Mouse (Mus musculus): Measurements from ENCODE around the gene Smg6. TPM values are rescaled to one million over a fixed set of nuclear protein-coding genes. Genes with fewer than 3 reads are reported as not detected.

Smg6 gene
- polyA plus RNA-seq, 1 experiment from 2014 or later: 21.3 TPM

- ATAC-seq (ENCODE audit: low FRiP score, low read depth): no peak
- Histone ChIP-seq H3K9ac (no peak overlapping the region), H3K27me3 (replicated peaks) (no peaks in the 10 kb centered on the region), H3K36me3 (peaks cover 23% of the 10 kb centered on the region), H3K4me2 (replicated peaks) (no peak overlapping the region), H3K9me3 (no peaks in the 10 kb centered on the region), H3K27ac (no peak overlapping the region), H3K4me1 (peaks cover 5% of the 10 kb centered on the region), H3K4me3 (no peak overlapping the region)
- WGBS: 67% methylated on average over 2 of the region's 2 CpGs
Observed at GRCm38 (mm10) chr11:75183917-75184570, 258.4 kb downstream of the Smg6 start.

GRCm38 (mm10) chr11:75184573-75184972 lies 258.9 kb downstream of the Smg6 start:
- peaks cover 11% of the 10 kb centered on the region for H3K4me1 ChIP-seq
- 90% methylated on average over 5 of the region's 5 CpGs for WGBS
- H3K27ac ChIP-seq: no peak overlapping the region; the same call in 1 of the 2 replicates
- no peak overlapping the region for H3K4me3 ChIP-seq
- no peaks in the 10 kb centered on the region for H3K9me3 ChIP-seq
- 0 out of 2 replicates have a peak overlapping the region, but pooled peaks have one; percentile 2 for H3K4me2 ChIP-seq (replicated peaks)
- no peaks in the 10 kb centered on the region for H3K27me3 ChIP-seq (replicated peaks)
- ATAC-seq (ENCODE audit: low FRiP score, low read depth): no peak
- H3K36me3 ChIP-seq: peaks cover 23% of the 10 kb centered on the region
- no peak overlapping the region for H3K9ac ChIP-seq

- H3K4me3 ChIP-seq: no peak overlapping the region
- H3K4me2 ChIP-seq (replicated peaks): 0 out of 2 replicates have a peak overlapping the region, but pooled peaks have one; percentile 2
- peaks cover 23% of the 10 kb centered on the region for H3K36me3 ChIP-seq
- no peaks in the 10 kb centered on the region for H3K27me3 ChIP-seq (replicated peaks)
- no peak overlapping the region for H3K9ac ChIP-seq
- 45% methylated on average over 2 of the region's 2 CpGs for WGBS
- no peak for ATAC-seq (ENCODE audit: low FRiP score, low read depth)
- H3K4me1 ChIP-seq: peaks cover 13% of the 10 kb centered on the region
- no peak overlapping the region; the same call in 1 of the 2 replicates for H3K27ac ChIP-seq
- no peaks in the 10 kb centered on the region for H3K9me3 ChIP-seq
Observed at GRCm38 (mm10) chr11:75184986-75185385, 259.4 kb downstream of the Smg6 start.

- no peak overlapping the region for H3K27ac ChIP-seq
- peak; percentile 24 for ATAC-seq (ENCODE audit: low FRiP score, low read depth)
- 1% methylated on average over 22 of the region's 22 CpGs for WGBS
Observed at GRCm38 (mm10) chr11:75189713-75190370, 264.2 kb downstream of the Smg6 start.

GRCm38 (mm10) chr11:75190371-75190724 lies 264.7 kb downstream of the Smg6 start:
- Histone ChIP-seq H3K9me3 (no peaks in the 10 kb centered on the region), H3K4me1 (peaks cover 32% of the 10 kb centered on the region), H3K36me3 (no peaks in the 10 kb centered on the region), H3K9ac (peak overlapping the region; percentile 56), H3K4me3 (peak overlapping the region; percentile 64), H3K27me3 (replicated peaks) (peaks cover 44% of the 10 kb centered on the region), H3K4me2 (replicated peaks) (peak overlapping the region; percentile 89), H3K27ac (no peak overlapping the region)
- under 1% methylated on average over 24 of the region's 24 CpGs for WGBS
- peak; percentile 67 for ATAC-seq (ENCODE audit: low FRiP score, low read depth)

More at GRCm38 (mm10) chr11:75189713-75190370, 264.2 kb downstream of the Smg6 start:
- no peaks in the 10 kb centered on the region for H3K9me3 ChIP-seq
- H3K9ac ChIP-seq: peak overlapping the region; percentile 56
- no peaks in the 10 kb centered on the region for H3K36me3 ChIP-seq
- H3K4me3 ChIP-seq: peak overlapping the region; percentile 64
- peaks cover 28% of the 10 kb centered on the region for H3K4me1 ChIP-seq
- H3K4me2 ChIP-seq (replicated peaks): peak overlapping the region; percentile 89
- H3K27me3 ChIP-seq (replicated peaks): peaks cover 39% of the 10 kb centered on the region

- H3K9ac ChIP-seq: peak within 1 kb of the TSS; percentile 56
- peak within 1 kb of the TSS; percentile 64 for H3K4me3 ChIP-seq
- no peaks in the 10 kb centered on the region for H3K9me3 ChIP-seq
- WGBS: 51% methylated on average over 5 of the region's 5 CpGs
- no peaks in the 10 kb centered on the region for H3K36me3 ChIP-seq
- H3K4me1 ChIP-seq: peaks cover 36% of the 10 kb centered on the region
- no peak for ATAC-seq (ENCODE audit: low FRiP score, low read depth)
- H3K4me2 ChIP-seq (replicated peaks): peak within 1 kb of the TSS; percentile 89
- no peak within 1 kb of the TSS for H3K27ac ChIP-seq
- peaks cover 50% of the 10 kb centered on the region for H3K27me3 ChIP-seq (replicated peaks)
Observed at GRCm38 (mm10) chr11:75190905-75191441, 265.4 kb downstream of the Smg6 start, which contains the start of gene Dph1. Gene Dph1, minus strand, starts transcription at chr11:75191241.

- peaks cover 58% of the 10 kb centered on the region for H3K27me3 ChIP-seq (replicated peaks)
- ATAC-seq (ENCODE audit: low FRiP score, low read depth): no peak
- no peak overlapping the region for H3K4me2 ChIP-seq (replicated peaks)
- H3K4me1 ChIP-seq: peaks cover 37% of the 10 kb centered on the region
- H3K9ac ChIP-seq: no peak overlapping the region
- H3K27ac ChIP-seq: no peak overlapping the region
- H3K36me3 ChIP-seq: no peaks in the 10 kb centered on the region
- no peaks in the 10 kb centered on the region for H3K9me3 ChIP-seq
- H3K4me3 ChIP-seq: no peak overlapping the region
- WGBS: 62% methylated on average over 6 of the region's 6 CpGs
Observed at GRCm38 (mm10) chr11:75191841-75192240, 266.2 kb downstream of the Smg6 start.

- Histone ChIP-seq H3K36me3 (no peaks in the 10 kb centered on the region), H3K27ac (no peak overlapping the region), H3K9me3 (no peaks in the 10 kb centered on the region), H3K9ac (peak overlapping the region; percentile 57; the same call in 1 of the 2 replicates), H3K4me1 (peaks cover 38% of the 10 kb centered on the region), H3K27me3 (replicated peaks) (peaks cover 62% of the 10 kb centered on the region), H3K4me2 (replicated peaks) (peak overlapping the region; percentile 76), H3K4me3 (peak overlapping the region; percentile 49; the same call in 1 of the 2 replicates)
- ATAC-seq (ENCODE audit: low FRiP score, low read depth): no peak
- 24% methylated on average over 13 of the region's 13 CpGs for WGBS
Observed at GRCm38 (mm10) chr11:75192336-75193214, 267.0 kb downstream of the Smg6 start.

GRCm38 (mm10) chr11:75193256-75194071 lies 267.8 kb downstream of the Smg6 start, which contains the start of gene Rtn4rl1:
Gene Rtn4rl1, plus strand, starts transcription at chr11:75193783.
- peaks cover 40% of the 10 kb centered on the region for H3K4me1 ChIP-seq
- under 1% methylated on average over 82 of the region's 84 CpGs for WGBS
- no peak within 1 kb of the TSS for H3K27ac ChIP-seq
- H3K4me2 ChIP-seq (replicated peaks): peak within 1 kb of the TSS; percentile 76
- H3K9ac ChIP-seq: peak within 1 kb of the TSS; percentile 57
- no peaks in the 10 kb centered on the region for H3K9me3 ChIP-seq
- H3K36me3 ChIP-seq: no peaks in the 10 kb centered on the region
- peaks cover 62% of the 10 kb centered on the region for H3K27me3 ChIP-seq (replicated peaks)
- ATAC-seq (ENCODE audit: low FRiP score, low read depth): no peak
- peak within 1 kb of the TSS; percentile 49 for H3K4me3 ChIP-seq

- peaks cover 41% of the 10 kb centered on the region for H3K4me1 ChIP-seq
- H3K27ac ChIP-seq: no peak overlapping the region
- under 1% methylated on average over 52 of the region's 52 CpGs for WGBS
Observed at GRCm38 (mm10) chr11:75194121-75194849, 268.7 kb downstream of the Smg6 start.

More at GRCm38 (mm10) chr11:75194121-75194849, 268.7 kb downstream of the Smg6 start:
- Histone ChIP-seq H3K9me3 (no peaks in the 10 kb centered on the region), H3K36me3 (no peaks in the 10 kb centered on the region), H3K4me3 (peak overlapping the region; percentile 49), H3K9ac (peak overlapping the region; percentile 57), H3K4me2 (replicated peaks) (peak overlapping the region; percentile 76), H3K27me3 (replicated peaks) (peaks cover 62% of the 10 kb centered on the region)
- ATAC-seq (ENCODE audit: low FRiP score, low read depth): no peak
